Mouse (Mus musculus): ENCODE measurements at regions not wholly inside any gene's neighbourhood (a gene's known extent, or its start where the extent isn't known, plus 50 kb on each side); places are given as distances from the start of the nearest gene placed in this dataset.

- TF ChIP-seq CTCF (IDR thresholded peaks at IDR 0.05; ENCODE audit: insufficient read depth, low read length) (no peak), POLR2A (IDR thresholded peaks at IDR 0.05; ENCODE audit: borderline replicate concordance, extremely low read depth, low read depth, low read length) (no peak)
Observed at GRCm38 (mm10) chr9:27658001-27658400, 132.6 kb upstream of the Opcml start.
